Mouse (Mus musculus) layer of hippocampus, adult 2 months (tissue): ENCODE measurements around the gene Slfnl1. TPM values are rescaled to one million over a fixed set of nuclear protein-coding genes. Genes with fewer than 3 reads are reported as not detected.
A peak's percentile ranks its signal among the peaks of the same experiment; 100 is the strongest.

Experiments used
- DNase-seq, 2 experiments: peaks; one replicate each; pipeline ENCODE4 v3.0.0; 2022; ENCODE audit warnings: low spot score in 2 of 2
- H3K27ac ChIP-seq: fragments of 200-600 bp; 2 replicates; pipeline ENCODE4 v1.8.1; 2022
- H3K4me3 ChIP-seq: fragments of 200-600 bp; 2 replicates; pipeline ENCODE4 v1.8.1; 2022; ENCODE audit warnings: mild to moderate bottlenecking
- CTCF ChIP-seq: fragments of 200-600 bp; conservative IDR thresholded peaks from 2 replicates; pipeline ENCODE4 v1.8.1; 2022; ENCODE audit warnings: antibody characterized with exemption, mild to moderate bottlenecking, moderate library complexity
- long read RNA-seq, 2 experiments: library from polyadenylated mRNA; stranded (forward); transcript quantifications; one replicate each; pipeline ENCODE4 v2.0.0; 2021; ENCODE audit warnings: borderline mapping rate in 2 of 2
- total RNA-seq, 2 experiments: library from RNA; stranded (reverse); gene quantifications; 2 replicates each; pipeline ENCODE4 v1.2.3; 2021

Slfnl1 gene
- under 1 TPM; 0.27 to 0.33 TPM for total RNA-seq
- long read RNA-seq, experiment 1: 0 reads
- long read RNA-seq, experiment 2: 0 reads

DNA sequence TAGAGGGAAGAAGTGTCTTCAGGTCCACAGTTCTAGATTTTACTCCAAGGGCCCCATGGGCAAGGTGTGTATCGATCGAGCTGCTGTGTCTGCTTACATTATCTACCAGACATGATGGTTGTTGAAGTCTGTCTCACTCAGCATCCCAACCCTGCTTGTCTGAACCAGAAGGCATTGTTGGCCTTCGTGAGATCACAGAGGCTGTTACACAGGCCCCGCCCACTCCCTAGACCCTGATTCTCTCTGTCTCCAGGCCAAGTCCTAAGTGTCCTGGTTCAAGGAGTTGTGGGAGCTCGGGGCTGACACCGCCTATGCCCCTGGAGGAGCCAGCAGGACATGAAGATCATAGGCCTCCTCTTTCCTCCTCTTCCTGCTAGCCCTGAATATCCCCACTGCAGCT is at the start of gene Slfnl1:
Gene Slfnl1, plus strand, starts transcription at position 246 of the 400 bp plus-strand sequence.
- no peak within 1 kb of the TSS for H3K4me3 ChIP-seq
- no peak within 1 kb of the TSS for H3K27ac ChIP-seq
- TF ChIP-seq CTCF: no peak
- DNase-seq: no peak

DNA sequence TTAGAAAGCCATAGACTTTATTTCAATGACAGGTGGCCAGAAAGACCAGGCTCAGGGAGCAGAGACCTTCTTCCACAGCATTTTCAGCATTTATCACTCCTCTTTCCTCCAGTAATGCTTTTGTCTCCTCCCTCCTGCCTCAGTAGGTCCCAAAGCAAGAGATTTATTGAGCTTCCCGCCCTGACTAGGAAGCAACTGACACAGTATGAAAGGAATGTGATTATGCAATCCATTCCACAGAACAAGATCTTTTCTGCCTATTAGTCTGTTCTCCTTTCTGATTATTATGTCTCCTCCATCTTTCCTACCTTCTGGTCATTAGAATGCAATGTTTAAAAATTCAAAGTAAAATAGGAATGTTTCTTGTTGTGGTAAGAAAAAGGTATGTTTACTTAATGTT is 44.3 kb upstream of the Slfnl1 start:
- no peak for TF ChIP-seq CTCF
- Histone ChIP-seq H3K27ac (no peak overlapping the region), H3K4me3 (no peak overlapping the region)
- no peak for DNase-seq

DNA sequence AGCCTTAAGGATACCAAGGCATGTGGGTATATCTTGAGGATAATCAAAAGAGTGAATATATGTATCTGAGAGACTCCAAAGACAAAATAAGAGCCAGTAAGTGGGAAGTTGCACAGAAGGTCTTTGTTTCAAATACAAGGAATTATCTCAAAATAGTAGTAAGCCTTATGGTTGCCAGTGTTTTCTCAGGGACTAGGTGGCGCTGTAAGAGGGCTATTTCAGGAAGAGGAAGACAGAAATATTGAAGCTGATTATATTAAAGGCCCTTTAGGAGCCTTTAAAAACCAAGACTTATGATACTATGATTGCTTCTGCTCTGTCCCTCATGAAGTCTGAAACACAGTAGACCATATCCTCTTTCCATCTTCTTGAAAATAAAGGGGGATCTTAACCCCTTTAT is 25.1 kb upstream of the Slfnl1 start:
- TF ChIP-seq CTCF: peak; percentile 54
- no peak overlapping the region for H3K27ac ChIP-seq
- no peak for DNase-seq
- H3K4me3 ChIP-seq: no peak overlapping the region

DNA sequence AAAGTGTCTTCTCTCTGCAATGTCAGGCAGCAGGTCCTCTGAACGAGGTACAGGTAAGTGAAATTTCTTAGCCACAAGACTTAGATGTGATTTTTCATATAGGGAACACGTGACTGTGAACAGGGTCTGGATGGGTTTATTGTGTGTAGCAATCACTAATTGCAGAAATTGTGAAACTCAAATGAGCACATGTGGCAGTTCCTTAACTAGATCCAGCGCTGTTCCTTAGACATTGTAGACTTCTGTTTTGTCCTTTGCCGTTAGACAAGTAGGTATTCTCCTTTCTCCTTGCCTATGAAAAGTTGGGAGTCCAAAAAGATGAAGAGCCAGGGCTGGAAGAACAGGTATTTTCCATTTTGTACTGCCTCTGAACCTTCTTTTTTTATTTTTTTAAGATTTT is 20.8 kb upstream of the Slfnl1 start:
- Histone ChIP-seq H3K27ac (no peak overlapping the region), H3K4me3 (no peak overlapping the region)
- no peak for DNase-seq
- TF ChIP-seq CTCF: no peak

DNA sequence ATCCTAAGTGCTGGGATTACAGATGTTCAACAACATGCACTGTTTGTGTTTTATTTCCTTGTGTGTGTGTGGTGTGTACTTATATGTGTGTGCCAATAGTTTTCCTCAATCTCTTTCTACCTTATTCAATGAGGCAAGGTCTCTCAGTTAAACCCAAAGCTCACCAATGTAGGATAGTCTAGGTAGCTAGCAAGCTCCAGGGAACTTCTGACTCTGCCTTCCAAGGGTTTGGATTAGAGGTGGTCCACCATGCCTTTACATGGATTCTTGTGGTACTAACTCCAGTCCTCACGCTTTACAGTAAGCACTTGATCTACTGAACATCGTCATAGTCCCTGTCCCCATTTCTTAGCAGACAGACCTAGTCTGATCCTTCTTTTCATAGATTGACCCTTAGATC is 17.7 kb upstream of the Slfnl1 start:
- no peak for DNase-seq
- Histone ChIP-seq H3K4me3 (no peak overlapping the region), H3K27ac (no peak overlapping the region)
- no peak for TF ChIP-seq CTCF

DNA sequence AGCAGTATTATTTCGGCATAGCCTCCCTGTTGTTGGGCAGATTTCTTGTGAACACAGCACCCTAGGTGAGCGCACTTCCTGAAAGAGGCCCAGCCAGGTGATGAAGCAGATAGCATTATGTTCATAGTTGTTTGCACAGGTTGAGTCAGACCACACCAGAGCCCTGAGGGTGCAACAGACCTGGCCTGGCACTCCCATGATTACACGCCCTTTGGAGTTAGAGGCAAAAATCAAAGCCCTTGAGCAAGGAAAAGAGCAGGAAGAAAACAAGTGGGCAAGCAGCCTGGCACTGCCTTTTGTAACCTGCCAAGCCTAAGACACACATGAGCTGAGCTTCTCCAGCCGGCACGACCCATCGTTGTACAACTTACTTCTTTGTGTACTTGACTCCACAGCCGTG is 15.5 kb upstream of the Slfnl1 start:
- H3K27ac ChIP-seq: no peak overlapping the region
- no peak for DNase-seq
- no peak overlapping the region for H3K4me3 ChIP-seq
- TF ChIP-seq CTCF: no peak

DNA sequence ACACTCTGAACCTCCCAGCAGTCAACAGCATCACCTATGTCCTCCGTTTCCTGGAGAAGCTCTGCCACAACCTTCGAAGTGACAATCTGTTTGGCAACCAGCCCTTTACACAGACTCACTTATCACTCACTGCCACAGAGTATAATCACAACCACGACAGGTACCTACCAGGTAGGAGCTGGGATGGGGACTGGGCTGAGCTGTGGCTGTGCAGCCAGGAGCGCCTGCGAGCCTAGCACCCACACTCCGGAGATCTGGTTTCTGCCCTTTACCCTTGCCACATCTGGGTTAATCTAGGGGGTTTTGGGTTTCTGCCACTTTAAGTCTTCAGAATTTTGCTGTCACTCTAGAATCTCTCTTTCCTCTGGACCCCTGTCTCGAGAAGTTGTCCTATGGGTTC is 15.1 kb upstream of the Slfnl1 start:
- no peak for TF ChIP-seq CTCF

DNA sequence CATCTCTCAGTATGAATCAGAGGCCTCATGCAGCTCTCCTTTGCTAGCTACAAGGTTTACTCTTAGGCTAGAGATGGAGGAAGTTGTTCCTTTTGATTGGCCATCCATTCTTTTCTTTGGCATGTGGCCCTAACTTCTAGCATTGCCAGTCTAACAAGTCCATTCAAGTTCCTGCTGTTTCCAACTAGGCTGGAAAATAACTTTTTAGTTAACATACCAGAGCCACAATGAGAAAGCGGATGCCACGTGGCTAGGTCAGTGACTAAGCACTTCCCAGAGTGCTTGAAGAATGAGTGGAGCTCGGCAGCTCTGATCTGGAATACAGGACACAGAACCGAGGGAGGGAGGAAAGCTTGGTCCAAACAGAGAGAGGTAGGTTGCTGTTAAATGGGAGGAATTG is 14.7 kb upstream of the Slfnl1 start:
- Histone ChIP-seq H3K4me3 (no peak overlapping the region), H3K27ac (no peak overlapping the region)
- no peak for DNase-seq
- TF ChIP-seq CTCF: no peak

More for the DNA sequence above, 15.1 kb upstream of the Slfnl1 start:
- H3K4me3 ChIP-seq: no peak overlapping the region
- no peak overlapping the region for H3K27ac ChIP-seq
- no peak for DNase-seq

DNA sequence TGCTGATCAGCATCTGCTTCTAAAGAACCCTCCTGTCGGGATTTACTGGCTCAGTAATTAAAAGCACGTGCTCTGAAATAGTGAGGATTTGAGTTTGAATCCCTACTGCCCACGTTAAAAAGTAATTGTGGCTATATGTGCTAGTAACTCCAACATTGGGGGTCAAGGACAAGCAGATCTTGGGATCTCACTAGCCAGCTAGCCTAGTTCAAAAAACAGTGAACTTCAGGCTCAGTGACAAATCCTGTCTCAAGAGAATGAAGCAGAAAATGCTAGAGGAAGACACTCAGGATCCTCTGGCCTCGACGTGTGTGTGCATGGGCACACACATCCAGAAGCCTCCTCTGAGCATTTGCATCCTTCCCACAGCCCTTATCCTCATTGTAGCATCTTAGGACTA is 10.3 kb upstream of the Slfnl1 start:
- DNase-seq: no peak

DNA sequence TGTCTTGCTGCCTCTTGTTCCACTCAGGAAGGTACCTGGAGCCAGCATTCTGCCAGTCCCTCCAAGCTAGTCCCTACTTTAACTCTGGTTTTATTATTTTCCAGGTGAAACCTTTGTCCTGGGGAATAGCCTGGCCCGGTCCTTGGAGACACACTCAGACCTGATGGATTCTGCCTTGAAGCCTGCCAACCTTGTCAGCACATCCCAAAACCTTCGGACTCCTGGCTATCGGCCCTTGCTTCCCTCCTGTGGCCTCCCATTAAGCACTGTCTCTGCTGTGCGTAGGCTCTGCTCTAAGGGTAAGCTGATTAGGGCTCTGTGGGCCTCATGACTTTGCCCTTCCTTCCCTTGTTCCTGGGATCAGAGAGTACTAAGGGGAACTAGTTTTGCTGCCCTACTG is 9.7 kb upstream of the Slfnl1 start:
- DNase-seq: no peak
- H3K27ac ChIP-seq: no peak overlapping the region
- TF ChIP-seq CTCF: no peak
- no peak overlapping the region for H3K4me3 ChIP-seq

More for the DNA sequence above, 10.3 kb upstream of the Slfnl1 start:
- TF ChIP-seq CTCF: no peak
- H3K27ac ChIP-seq: no peak overlapping the region
- H3K4me3 ChIP-seq: no peak overlapping the region

DNA sequence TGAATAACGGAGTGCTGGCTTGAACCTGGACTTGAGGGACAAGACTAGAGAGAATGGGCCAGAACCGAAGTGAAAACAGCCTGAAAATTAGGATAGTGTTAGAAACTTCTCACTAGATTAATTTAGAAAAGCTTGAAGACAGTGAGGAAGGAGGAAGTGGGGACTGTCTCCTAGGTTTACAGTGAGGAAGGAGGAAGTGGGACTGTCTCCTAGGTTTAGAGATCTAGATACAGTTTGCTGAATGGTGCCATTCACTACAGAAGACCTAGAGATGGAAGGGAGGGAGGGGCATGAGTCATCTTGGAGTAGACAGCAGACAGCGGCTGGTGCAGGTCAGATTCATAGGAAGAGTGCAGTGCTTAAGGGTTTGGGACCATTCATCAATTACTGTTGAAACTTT is 8.9 kb upstream of the Slfnl1 start:
- no peak overlapping the region for H3K27ac ChIP-seq
- H3K4me3 ChIP-seq: no peak overlapping the region
- TF ChIP-seq CTCF: no peak
- no peak for DNase-seq

DNA sequence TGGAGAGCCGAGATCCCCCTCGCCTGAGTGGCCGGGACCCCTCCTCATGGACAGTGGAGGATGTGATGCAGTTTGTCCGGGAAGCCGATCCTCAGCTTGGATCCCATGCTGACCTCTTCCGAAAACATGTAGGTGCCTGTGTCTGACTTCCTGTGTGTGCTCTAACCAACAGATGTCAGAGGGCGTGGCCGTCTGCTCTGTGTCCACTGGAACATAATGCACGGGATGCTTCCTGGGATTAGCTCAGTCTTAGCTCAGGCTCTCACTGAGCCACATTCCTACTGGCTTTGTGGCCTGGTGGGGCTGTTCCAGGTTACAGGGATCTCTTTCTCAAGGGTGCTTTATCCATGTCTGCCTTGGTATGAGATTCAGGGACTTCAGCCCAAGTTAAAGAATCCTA is 3.9 kb upstream of the Slfnl1 start:
- TF ChIP-seq CTCF: no peak
- DNase-seq: no peak
- Histone ChIP-seq H3K4me3 (no peak overlapping the region), H3K27ac (no peak overlapping the region)

DNA sequence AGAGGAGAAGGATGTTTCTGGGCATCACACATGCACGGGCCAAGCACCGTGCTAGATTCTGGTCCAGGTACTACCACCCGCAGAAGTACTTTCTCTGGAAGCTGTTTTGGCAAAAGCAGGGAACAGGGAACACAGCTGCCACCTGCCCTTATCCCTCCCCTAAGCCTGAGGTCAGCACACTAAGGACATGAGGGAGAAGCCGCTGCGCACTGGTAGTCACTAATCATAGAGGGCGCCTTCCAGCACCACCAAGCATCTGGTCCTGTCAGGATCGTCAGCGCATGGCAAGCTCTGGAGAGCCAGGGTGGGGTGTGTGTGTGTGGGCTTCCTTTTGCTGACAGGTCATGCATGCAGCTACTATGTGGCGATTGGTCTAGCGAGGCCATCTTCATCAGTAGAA is 6.6 kb downstream of the Slfnl1 start:
- TF ChIP-seq CTCF: no peak
- no peak for DNase-seq
- Histone ChIP-seq H3K27ac (no peak overlapping the region), H3K4me3 (no peak overlapping the region)

DNA sequence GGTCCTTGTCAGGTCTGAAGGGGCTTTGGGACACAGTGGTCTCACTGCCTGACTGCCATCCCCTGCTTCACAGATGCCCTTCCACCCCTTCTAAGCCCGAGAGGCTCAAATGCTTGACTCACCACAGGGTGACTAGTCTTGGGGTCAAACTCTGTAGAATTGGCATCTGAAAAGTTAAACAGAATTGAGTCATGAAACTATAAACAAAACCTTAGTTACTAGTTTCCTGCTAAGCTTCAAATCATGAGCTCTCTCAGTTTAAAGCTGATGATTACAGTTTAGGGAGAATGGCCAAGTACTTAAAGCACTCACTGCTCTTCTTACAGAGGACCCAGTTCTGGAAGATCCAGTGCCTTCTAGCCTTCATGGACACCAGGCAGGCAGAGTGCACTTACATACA is 12.9 kb downstream of the Slfnl1 start:
- no peak overlapping the region for H3K4me3 ChIP-seq
- DNase-seq: no peak
- H3K27ac ChIP-seq: no peak overlapping the region
- TF ChIP-seq CTCF: no peak

DNA sequence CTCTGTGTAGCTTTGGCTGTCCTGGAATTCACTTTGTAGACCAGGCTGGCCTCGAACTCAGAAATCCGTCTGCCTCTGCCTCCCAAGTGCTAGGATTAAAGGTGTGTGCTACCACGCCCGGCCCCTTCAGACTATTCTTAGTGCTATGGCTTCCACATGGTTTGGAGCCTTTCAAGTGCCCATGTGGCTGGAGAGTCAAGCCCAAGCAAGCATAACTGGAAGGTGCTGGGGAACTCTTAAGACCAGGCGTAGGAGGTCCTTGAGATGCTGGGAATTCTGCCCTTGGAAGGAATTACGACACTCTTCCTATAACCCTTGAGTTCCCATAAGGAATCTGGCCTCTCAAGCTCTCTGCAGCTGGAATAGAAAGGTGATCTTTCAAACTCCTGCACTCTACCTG is 24.6 kb downstream of the Slfnl1 start:
- no peak for TF ChIP-seq CTCF
- DNase-seq: no peak
- Histone ChIP-seq H3K27ac (no peak overlapping the region), H3K4me3 (no peak overlapping the region)
